Mouse (Mus musculus): ENCODE data around the gene Pfkl.

DNA sequence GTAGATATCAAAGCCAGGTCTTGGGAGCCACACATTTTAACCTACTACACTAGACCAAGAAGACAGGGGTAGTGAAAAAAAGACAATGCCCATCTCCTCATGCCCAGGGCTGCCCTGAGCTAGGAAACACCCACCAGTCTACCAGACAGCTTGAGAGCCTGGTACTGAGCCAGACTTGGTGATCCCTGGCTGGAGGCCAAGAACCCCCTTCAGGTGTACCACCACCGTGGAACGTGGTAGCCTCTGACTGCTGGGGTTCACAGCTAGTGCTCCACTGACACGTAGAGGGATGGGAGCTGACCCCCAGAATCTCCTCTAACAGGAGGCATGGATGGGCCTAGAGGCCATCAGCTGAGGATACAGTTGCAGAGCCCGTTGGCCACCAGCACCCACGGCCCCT is 9.7 kb downstream of the Pfkl start:
- TF ChIP-seq CEBPB (IDR thresholded peaks at IDR 0.05; ENCODE audit: insufficient read depth, poor library complexity, severe bottlenecking) (no peak), POLR2A (IDR thresholded peaks at IDR 0.05; ENCODE audit: insufficient read length, low read depth) (no peak), MYOG (IDR thresholded peaks at IDR 0.05; ENCODE audit: control insufficient read depth in 1 of 3, insufficient read depth in 1 of 3, insufficient read length in 2 of 3, low read depth in 2 of 3) (no peak), E2F4 (IDR thresholded peaks at IDR 0.05; ENCODE audit: insufficient read depth) (no peak), SRF (IDR thresholded peaks at IDR 0.05; ENCODE audit: control insufficient read depth, insufficient read length, low read depth) (no peak)
